Mouse (Mus musculus) spleen, adult 2 months (tissue): Measurements from ENCODE around the gene Cxcr6.

Experiments used
- CTCF ChIP-seq: fragments of 200-500 bp; IDR thresholded peaks from 2 replicates; pipeline ENCODE4 v1.5.1; 2011; ENCODE audit warnings: mild to moderate bottlenecking, inconsistent platforms; ENCODE audit not compliant: insufficient read depth, insufficient read length, insufficient replicate concordance; ENCODE audit errors: extremely low read depth
- POLR2A ChIP-seq: fragments of 200-500 bp; IDR thresholded peaks from 2 replicates; pipeline ENCODE4 v1.6.1; 2011; ENCODE audit warnings: low read depth, low read length, inconsistent platforms

GRCm38 (mm10) chr9:123758645-123759044, 47.6 kb upstream of the Cxcr6 start:
- no peak for TF ChIP-seq POLR2A
- no peak for TF ChIP-seq CTCF
